Mouse (Mus musculus) 416B (cell line): ENCODE measurements at regions not wholly inside any gene's neighbourhood (a gene's known extent, or its start where the extent isn't known, plus 50 kb on each side); places are given as distances from the start of the nearest gene placed in this dataset.

ENCODE experiments used
- DNase-seq: peaks from one replicate; pipeline ENCODE4 v3.0.0; 2011; ENCODE audit warnings: low read depth

DNA sequence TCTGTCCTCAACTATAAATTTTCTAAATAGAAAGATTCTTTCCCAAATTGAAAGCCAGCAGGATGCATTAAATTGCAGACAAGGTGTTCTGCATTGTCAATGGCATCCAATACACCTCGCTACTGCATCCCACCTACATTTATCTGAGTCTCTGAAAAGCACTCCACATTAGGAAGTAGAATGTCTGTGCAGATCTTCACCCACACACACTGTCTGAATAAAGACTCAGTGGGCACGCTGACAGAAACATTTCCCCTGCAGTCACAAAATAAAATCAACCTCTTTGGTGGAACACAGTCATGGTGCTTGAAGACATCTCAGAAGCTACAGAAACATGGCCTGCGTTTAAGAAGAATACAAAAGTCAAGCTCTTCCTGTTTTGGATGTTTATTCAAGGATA lies 449.0 kb downstream of the Tmem135 start:
- no peak for DNase-seq

DNA sequence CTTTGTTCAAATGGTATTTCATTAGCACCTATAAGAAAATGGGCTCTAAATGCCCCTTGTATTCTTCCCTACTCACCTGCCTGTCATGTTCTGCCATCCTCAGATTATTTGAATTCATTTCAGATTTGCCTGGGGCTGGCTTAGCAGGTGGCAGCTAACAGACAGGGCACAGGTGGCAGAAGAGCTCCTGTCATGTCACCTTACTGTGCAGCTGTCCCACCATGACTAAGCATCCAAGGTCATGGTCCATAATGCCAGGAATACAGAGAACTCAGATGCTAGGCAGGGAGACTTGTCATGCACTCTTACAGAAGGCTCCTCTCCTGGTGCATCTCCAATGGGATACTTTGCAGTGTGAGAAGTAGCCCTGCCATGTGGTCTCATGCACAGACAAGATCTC lies 458.7 kb downstream of the Tmem135 start:
- DNase-seq: no peak

DNA sequence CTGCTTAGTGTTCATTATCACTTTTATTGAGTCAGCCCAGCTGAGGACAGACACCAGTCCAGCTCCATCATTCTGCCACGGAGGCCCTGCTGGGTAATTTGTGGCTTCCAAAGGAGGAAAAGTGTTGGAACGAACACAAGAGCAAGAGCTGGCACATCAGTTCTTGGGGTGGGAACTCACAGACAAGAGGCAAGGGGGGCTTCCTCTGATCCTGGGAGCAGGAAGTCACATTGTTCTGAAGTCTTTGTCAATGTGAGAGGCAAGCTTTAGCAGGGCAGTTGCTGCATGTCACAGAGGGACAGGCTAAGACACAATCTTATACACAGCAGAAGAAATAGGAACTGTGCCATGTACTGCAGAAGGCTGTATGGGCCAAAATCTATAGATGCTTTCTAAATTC lies 459.1 kb downstream of the Tmem135 start:
- DNase-seq: no peak

DNA sequence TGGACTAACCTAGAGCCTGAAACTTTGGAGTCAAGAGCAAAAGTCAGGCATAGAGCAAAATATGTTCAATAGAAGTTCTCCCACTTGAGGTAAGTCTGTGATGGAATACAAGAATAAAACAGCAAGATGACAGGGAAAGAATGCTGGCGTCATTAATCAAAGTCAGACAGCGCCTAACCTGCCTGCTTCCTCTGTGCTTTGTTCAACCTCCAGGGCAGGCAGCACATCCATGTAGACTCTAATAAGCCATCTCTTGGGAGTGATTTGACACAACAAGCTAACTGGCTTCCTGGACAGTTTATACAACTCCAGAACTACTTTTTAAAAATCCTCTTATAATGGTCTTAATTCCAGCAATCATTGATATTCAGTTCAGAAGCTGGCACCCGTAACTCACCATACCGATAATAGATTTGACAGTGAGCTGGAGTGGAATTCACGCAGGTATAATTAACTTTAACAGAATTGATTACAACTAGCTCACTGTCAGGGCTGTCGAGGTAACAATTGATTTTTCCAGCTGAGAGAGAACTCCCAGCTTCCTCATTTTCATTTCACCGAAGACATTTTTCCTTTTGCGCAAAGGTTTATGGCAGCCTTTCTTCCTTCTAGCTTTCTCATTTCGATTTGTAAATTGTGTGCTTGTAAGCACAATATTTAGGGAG lies 462.6 kb downstream of the Tmem135 start:
- no peak for DNase-seq

DNA sequence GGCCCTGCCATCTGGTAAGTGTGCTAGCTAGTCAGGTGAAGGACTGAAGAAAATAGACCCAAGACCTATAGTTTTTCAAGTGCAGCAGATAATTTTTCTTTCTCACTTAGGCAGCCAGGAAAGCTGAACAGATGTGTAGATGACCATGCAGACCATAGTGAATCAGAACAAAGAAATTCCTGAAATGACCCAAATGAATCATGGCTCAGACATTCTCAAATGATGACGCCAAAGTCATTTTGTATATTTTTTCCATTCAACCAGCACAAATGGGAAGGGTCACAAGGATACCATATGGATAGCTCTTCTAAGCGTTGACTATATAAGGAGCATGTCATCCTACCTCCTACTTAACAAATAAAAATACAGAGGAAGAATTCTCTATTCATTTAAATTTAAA lies 463.8 kb downstream of the Tmem135 start:
- DNase-seq: no peak

DNA sequence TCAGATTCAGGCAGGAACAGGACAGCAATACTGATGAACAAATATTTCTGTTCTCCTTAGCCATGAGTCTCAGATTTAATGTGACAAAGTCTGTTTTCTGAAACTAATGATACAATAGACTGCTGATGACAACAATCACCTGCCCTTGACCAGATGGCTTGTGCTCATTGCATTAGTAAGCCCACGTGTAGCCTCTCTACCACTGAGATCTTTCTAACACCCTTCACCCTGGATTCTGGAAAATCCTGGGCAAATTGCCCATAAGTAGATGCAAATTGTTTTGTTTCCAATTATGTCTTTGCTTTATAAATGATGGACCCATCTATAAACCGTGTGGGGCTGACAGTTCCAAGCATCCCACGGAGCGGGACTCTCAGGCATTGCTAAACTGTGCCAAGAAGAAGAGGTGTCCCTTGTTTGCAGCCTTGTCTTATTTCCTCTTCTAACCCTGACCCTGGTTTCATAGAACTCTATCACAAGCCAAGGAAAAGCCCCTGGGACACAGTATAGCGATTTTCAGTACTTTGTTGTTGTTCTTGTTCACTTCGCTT lies 475.7 kb downstream of the Tmem135 start:
- no peak for DNase-seq
